Mouse (Mus musculus) embryonic facial prominence, embryonic 14.5 days (tissue): ENCODE measurements around the gene Mc3r. TPM values are rescaled to one million over a fixed set of nuclear protein-coding genes. Genes with fewer than 3 reads are reported as not detected.

Experiments
- ATAC-seq: fragments of 200-750 bp; cut with Nextera tagmentation; 2 replicates; pipeline ENCODE4 v1.8.0; 2017; ENCODE audit warnings: low read depth, moderate number of reproducible peaks, moderate TSS enrichment
- DNase-seq: peaks from one replicate; pipeline ENCODE4 v3.0.0-alpha.2; 2015; ENCODE audit warnings: low spot score
- H3K27ac ChIP-seq: fragments of 300-500 bp; sonication (generic); replicated peaks from 2 replicates; pipeline ENCODE4 v1.5.1; 2014; ENCODE audit warnings: low read depth, mild to moderate bottlenecking, low read length, moderate library complexity
- H3K27me3 ChIP-seq: fragments of 300-500 bp; sonication (generic); replicated peaks from 2 replicates; pipeline ENCODE4 v1.6.1; 2014; ENCODE audit warnings: low read length; ENCODE audit not compliant: control insufficient read depth, insufficient read depth
- H3K36me3 ChIP-seq: fragments of 300-500 bp; sonication (generic); 2 replicates; pipeline ENCODE4 v1.6.1; 2014; ENCODE audit warnings: low read length, mixed read lengths; ENCODE audit not compliant: control insufficient read depth, insufficient read depth
- H3K4me1 ChIP-seq: fragments of 300-500 bp; sonication (generic); 2 replicates; pipeline ENCODE4 v1.6.1; 2014; ENCODE audit warnings: antibody characterized with exemption, low read length; ENCODE audit not compliant: control insufficient read depth, insufficient read depth
- H3K4me2 ChIP-seq: fragments of 300-500 bp; sonication (generic); 2 replicates; pipeline ENCODE4 v1.6.1; 2014; ENCODE audit warnings: low read depth, mild to moderate bottlenecking, low read length, moderate library complexity, mixed read lengths
- H3K4me3 ChIP-seq: fragments of 300-500 bp; sonication (generic); 2 replicates; pipeline ENCODE4 v1.5.1; 2014; ENCODE audit warnings: low read depth, mild to moderate bottlenecking, low read length
- H3K9ac ChIP-seq: fragments of 300-500 bp; sonication (generic); 2 replicates; pipeline ENCODE4 v1.6.1; 2014; ENCODE audit warnings: low read depth, mild to moderate bottlenecking, low read length, moderate library complexity, mixed read lengths
- H3K9me3 ChIP-seq: fragments of 300-500 bp; sonication (generic); 2 replicates; pipeline ENCODE4 v1.6.1; 2016; ENCODE audit warnings: low read length; ENCODE audit not compliant: control insufficient read depth
- WGBS: fragments of 180-500 bp; shearing (Covaris S2); extraction: QIAGEN DNeasy Blood & Tissue Kit; methylation state at CpG from one replicate; pipeline ENCODE4 v1.1.7; 2014; 5-methylcytosine and 5-hydroxymethylcytosine counted together
- polyA plus RNA-seq: library from polyadenylated mRNA; unstranded; fragments of >200 nt; fragmentation: Nextera tagmentation; extraction: Ambion mirVana; gene quantifications from 2 replicates; pipeline ENCODE4 v1.2.1, GENCODE M21; 2014

Mc3r gene
- 0.10 TPM in 1 of 2 replicates, not detected in the other for polyA plus RNA-seq

DNA sequence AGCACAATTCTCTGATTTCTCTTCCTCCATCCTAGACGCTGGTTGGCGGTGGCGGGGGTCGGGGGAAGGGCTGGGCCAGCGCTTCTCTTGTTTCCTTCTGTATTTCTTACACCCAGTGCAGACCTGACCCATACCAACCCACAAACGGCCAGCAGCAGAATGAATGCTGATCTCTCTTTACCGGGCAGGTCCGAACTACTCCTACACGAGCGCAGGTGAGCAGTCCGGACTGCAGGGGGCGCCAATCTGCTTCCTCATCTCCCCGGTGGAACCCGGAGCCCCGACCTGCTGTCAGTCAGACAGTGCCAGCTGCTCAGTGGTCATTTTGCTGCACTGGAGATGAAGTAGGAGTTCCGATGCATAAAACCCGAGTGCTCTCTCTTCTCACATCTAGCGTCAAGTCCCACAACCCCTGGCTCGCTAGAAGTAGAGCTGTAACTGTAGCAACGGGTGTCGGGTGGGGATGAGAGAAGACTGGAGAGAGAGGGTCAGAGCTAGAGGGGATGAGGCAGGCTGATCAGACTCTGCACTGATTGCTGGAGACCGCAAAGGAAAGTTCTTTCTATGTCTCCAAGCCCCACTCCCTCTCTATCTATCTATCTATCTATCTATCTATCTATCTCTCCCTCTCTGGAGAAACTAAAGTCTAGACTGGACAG is at the start of gene Mc3r:
Gene Mc3r (plus strand): TSS at position 387 of the 659 bp plus-strand sequence.
- DNase-seq (peak; percentile 50), ATAC-seq (peak; percentile 70; the same call in 1 of the 2 replicates)
- 10% methylated on average over 22 of the region's 22 CpGs for whole genome bisulfite sequencing
- Histone ChIP-seq H3K4me3 (no peak within 1 kb of the TSS), H3K27me3 (peaks cover 25% of the 10 kb centered on the region), H3K9ac (no peak within 1 kb of the TSS), H3K36me3 (no peaks in the 10 kb centered on the region), H3K4me1 (no peaks in the 10 kb centered on the region), H3K4me2 (no peak within 1 kb of the TSS), H3K9me3 (no peaks in the 10 kb centered on the region), H3K27ac (no peak within 1 kb of the TSS)

DNA sequence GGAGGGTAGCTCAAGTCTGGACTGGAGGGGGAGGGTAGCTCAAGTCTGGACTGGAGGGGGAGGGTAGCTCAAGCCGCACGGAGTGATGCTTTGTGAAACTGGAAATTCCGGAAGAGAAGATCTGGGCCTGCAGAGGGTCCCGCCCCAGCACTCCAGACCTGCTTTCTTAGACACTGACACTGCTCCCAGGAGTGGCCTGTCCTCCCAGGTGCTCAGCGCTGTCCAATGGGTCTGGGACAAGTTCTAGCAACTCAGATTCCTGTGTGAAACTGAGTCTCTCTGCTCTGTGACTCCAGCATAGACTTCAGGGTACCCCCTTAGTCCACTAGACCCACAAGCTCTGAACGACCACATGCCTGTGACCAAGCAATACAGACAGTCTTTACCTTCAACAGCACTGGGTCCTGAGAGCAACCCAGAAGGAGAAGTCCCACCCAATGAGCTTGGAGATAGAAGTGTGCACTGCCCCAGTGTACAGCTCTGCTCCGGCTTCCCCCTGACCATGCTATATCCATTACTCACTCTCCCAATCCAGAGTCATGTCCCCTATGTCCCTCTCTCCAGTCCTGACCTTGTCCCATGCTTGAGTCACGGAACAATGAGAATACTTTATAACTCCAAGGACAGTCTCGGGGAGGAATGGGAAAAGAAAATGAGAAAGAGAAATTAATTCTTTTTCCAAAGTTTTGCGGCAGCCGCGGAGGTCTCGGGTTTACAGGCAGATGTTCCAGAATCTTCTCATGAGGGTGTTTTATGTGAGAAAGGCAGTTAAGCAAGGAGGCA is 46.1 kb upstream of the Mc3r start:
- Histone ChIP-seq H3K4me1 (no peaks in the 10 kb centered on the region), H3K36me3 (no peaks in the 10 kb centered on the region), H3K27me3 (no peaks in the 10 kb centered on the region), H3K4me3 (no peak overlapping the region), H3K4me2 (no peak overlapping the region), H3K27ac (no peak overlapping the region), H3K9ac (no peak overlapping the region), H3K9me3 (no peaks in the 10 kb centered on the region)
- no peak for DNase-seq
- 87% methylated on average over 13 of the region's 13 CpGs for WGBS
- ATAC-seq: no peak

DNA sequence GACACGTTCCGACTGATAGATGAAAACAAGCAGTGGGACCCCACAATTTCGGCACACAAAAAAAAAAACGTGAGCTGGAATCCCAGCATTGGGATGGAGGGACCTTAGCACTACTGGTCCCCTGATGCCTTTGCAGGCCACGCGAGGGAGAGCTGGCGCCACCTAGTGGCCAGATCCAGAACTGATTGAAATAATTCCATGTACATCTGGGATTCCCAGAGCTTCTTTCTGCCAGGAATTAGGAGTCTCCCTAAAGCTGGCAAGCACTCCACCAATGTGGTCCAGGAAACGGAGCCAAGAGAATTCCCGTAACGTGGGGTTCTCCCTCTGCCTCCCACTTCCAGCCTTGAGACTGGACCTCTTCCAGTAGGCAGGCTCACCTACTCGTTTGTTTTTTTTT is 41.3 kb upstream of the Mc3r start:
- H3K4me3 ChIP-seq: no peak overlapping the region
- H3K9ac ChIP-seq: no peak overlapping the region
- H3K36me3 ChIP-seq: no peaks in the 10 kb centered on the region
- 6% methylated on average over 11 of the region's 11 CpGs for WGBS
- H3K27me3 ChIP-seq: no peaks in the 10 kb centered on the region
- no peak overlapping the region for H3K4me2 ChIP-seq
- H3K9me3 ChIP-seq: no peaks in the 10 kb centered on the region
- DNase-seq (peak; percentile 85), ATAC-seq (no peak)
- no peak overlapping the region for H3K27ac ChIP-seq
- no peaks in the 10 kb centered on the region for H3K4me1 ChIP-seq

- Histone ChIP-seq H3K36me3 (no peaks in the 10 kb centered on the region), H3K4me1 (no peaks in the 10 kb centered on the region), H3K4me2 (no peak overlapping the region), H3K4me3 (no peak overlapping the region), H3K9ac (no peak overlapping the region), H3K9me3 (no peaks in the 10 kb centered on the region), H3K27me3 (no peaks in the 10 kb centered on the region), H3K27ac (no peak overlapping the region)
- ATAC-seq (no peak), DNase-seq (no peak)
- 78% methylated on average over 8 of the region's 8 CpGs for WGBS
These were observed 34.8 kb upstream of the Mc3r start for GRCm38 (mm10) chr2:172213480-172213879.

GRCm38 (mm10) chr2:172214336-172214735 is 34.0 kb upstream of the Mc3r start:
- no peaks in the 10 kb centered on the region for H3K36me3 ChIP-seq
- no peaks in the 10 kb centered on the region for H3K9me3 ChIP-seq
- no peak for DNase-seq
- H3K4me1 ChIP-seq: no peaks in the 10 kb centered on the region
- no peak overlapping the region for H3K9ac ChIP-seq
- no peaks in the 10 kb centered on the region for H3K27me3 ChIP-seq
- no peak overlapping the region for H3K27ac ChIP-seq
- WGBS: 90% methylated on average over 5 of the region's 5 CpGs
- ATAC-seq: no peak
- no peak overlapping the region for H3K4me2 ChIP-seq
- H3K4me3 ChIP-seq: no peak overlapping the region

DNA sequence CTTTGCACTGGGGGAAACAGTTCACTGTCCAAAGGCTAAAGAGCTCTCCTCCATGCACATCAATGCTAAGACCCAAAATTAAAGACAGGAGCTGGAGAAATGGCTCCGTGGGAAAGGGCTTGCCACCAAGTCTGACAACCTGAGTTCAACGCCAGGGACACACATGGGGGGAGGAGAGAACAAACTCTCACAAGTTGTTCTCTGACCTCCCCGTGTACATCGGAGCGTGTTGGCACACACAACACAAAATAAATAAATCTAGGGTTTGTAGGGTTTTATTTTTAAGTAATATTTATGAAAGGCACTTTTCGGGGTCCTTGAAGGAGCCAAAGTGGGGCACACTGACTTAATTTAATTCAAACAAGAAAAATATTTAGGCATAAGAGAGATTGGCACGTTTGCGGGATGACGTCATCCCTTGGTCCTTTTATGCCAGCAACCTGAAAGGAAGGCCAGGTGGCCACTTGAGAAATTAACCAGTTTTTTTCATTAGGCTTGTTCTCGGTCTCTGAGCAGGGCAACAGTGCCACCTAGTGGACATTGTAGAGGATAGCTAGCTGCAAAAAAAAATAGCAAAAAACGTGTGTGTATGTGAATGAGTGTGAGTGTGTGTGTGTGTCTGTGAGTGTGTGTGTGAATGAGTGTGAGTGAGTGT is 32.7 kb upstream of the Mc3r start:
- WGBS: 28% methylated on average over 11 of the region's 11 CpGs
- H3K9me3 ChIP-seq: no peaks in the 10 kb centered on the region
- H3K4me1 ChIP-seq: no peaks in the 10 kb centered on the region
- H3K4me2 ChIP-seq: no peak overlapping the region
- no peak overlapping the region; the same call in 1 of the 2 replicates for H3K27ac ChIP-seq
- no peaks in the 10 kb centered on the region for H3K27me3 ChIP-seq
- no peaks in the 10 kb centered on the region for H3K36me3 ChIP-seq
- H3K9ac ChIP-seq: no peak overlapping the region
- H3K4me3 ChIP-seq: no peak overlapping the region
- ATAC-seq (no peak), DNase-seq (peak; percentile 86)

- ATAC-seq (no peak), DNase-seq (peak; percentile 13)
- Histone ChIP-seq H3K27ac (no peak overlapping the region), H3K4me3 (no peak overlapping the region), H3K27me3 (no peaks in the 10 kb centered on the region), H3K36me3 (no peaks in the 10 kb centered on the region), H3K9me3 (no peaks in the 10 kb centered on the region), H3K4me1 (no peaks in the 10 kb centered on the region), H3K4me2 (no peak overlapping the region), H3K9ac (no peak overlapping the region)
- 61% methylated on average over 17 of the region's 17 CpGs for WGBS
These were observed 32.0 kb upstream of the Mc3r start for GRCm38 (mm10) chr2:172216163-172216915.

DNA sequence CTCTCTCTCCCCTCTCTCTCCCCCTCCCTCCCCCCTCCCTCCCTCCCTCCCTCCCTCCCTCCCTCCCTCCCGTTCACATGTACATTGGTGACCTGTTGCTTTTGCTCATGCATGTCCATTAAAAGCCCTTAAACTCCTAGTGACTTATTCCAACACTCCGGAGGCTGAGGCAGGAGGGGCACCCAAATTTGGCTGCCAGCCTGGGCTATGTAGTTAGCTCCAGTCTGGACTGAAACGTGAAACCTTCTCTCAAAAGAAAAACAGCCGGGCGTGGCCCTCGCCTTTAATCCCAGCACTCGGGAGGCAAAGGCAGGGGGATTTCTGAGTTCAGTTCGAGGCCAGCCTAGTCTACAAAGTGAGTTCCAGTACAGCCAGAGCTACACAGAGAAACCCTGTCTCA is 30.4 kb upstream of the Mc3r start:
- H3K4me2 ChIP-seq: no peak overlapping the region
- no peaks in the 10 kb centered on the region for H3K4me1 ChIP-seq
- ATAC-seq (no peak), DNase-seq (no peak)
- no peak overlapping the region for H3K4me3 ChIP-seq
- no peak overlapping the region for H3K27ac ChIP-seq
- no peaks in the 10 kb centered on the region for H3K27me3 ChIP-seq
- no peak overlapping the region for H3K9ac ChIP-seq
- no peaks in the 10 kb centered on the region for H3K9me3 ChIP-seq
- 54% methylated on average over 7 of the region's 8 CpGs for WGBS
- no peaks in the 10 kb centered on the region for H3K36me3 ChIP-seq
